In genomic region chr2:165981248-165981977, GRCm38 (mm10) we compare ENCODE assay signal across 15 mouse cellular contexts. TPM values are rescaled to one million over a fixed set of nuclear protein-coding genes. Genes with fewer than 3 reads are reported as not detected.
A peak's percentile ranks its signal among the peaks of the same experiment; 100 is the strongest.
DNase-seq lines count a peak whose midpoint lies in the region; ATAC-seq and TF ChIP-seq lines count a peak whose summit lies in the region.
"Had no signal": no experiment of that assay in that cellular context is flagged by ENCODE, and none has a peak within 500 bp of the region (broad histone marks: within the 10 kb centered on the region; RNA-seq: fewer than 3 reads in every experiment).

No protein-coding gene starts in this region.

- no peaks in the 10 kb centered on the region for H3K79me2 ChIP-seq in MEL (ENCODE audit: control insufficient read depth, insufficient read depth, low read length, poor library complexity)

- no peaks in the 10 kb centered on the region for H3K27me3 ChIP-seq in heart, embryonic 14.5 days (ENCODE audit: control insufficient read depth, insufficient read depth, low read length)
- no peaks in the 10 kb centered on the region for H3K27me3 ChIP-seq in liver, embryonic 13.5 days
- H3K27me3 ChIP-seq in MEL (ENCODE audit: control insufficient read depth in 1 of 2, insufficient read depth in 2 of 2, low read length in 2 of 2), result no peaks in the 10 kb centered on the region
- no peaks in the 10 kb centered on the region for H3K27me3 ChIP-seq in intestine, embryonic 15.5 days (replicated peaks)
- H3K27me3 ChIP-seq in lung, postnatal 0 days (replicated peaks; ENCODE audit: insufficient read depth, low read length), result no peaks in the 10 kb centered on the region
- H3K27me3 ChIP-seq: limb, embryonic 13.5 days had no signal

- H3K36me3 ChIP-seq in heart, embryonic 14.5 days (ENCODE audit: control insufficient read depth, insufficient read depth, low read length), result no peaks in the 10 kb centered on the region
- H3K36me3 ChIP-seq in liver, embryonic 13.5 days, result no peaks in the 10 kb centered on the region
- peaks cover 0 to 18% of the 10 kb centered on the region in 2 experiments; a peak in 2 of 4 replicates for H3K36me3 ChIP-seq in MEL (ENCODE audit: control insufficient read depth in 1 of 2, insufficient read depth in 2 of 2, low read length in 2 of 2)
- no peaks in the 10 kb centered on the region for H3K36me3 ChIP-seq in intestine, embryonic 15.5 days
- no peaks in the 10 kb centered on the region for H3K36me3 ChIP-seq in lung, postnatal 0 days (ENCODE audit: insufficient read depth, low read length)
- H3K36me3 ChIP-seq: G1E; limb, embryonic 13.5 days had no signal

- no peak for TF ChIP-seq POLR2A in MEL (IDR thresholded peaks at IDR 0.05; ENCODE audit: control insufficient read depth in 1 of 2, insufficient read depth in 1 of 2, low read depth in 1 of 2, low read length in 2 of 2, poor library complexity in 1 of 2)

- no peak for ATAC-seq in heart, embryonic 14.5 days (ENCODE audit: insufficient number of reproducible peaks, insufficient read depth, low FRiP score, low read depth)
- ATAC-seq in liver, embryonic 13.5 days (ENCODE audit: low read depth), result no peak
- no peak for ATAC-seq in intestine, embryonic 15.5 days
- no peak for ATAC-seq in lung, postnatal 0 days
- ATAC-seq: forebrain, embryonic 14.5 days had no signal

- peaks cover 3% of the 10 kb centered on the region; the same call in 1 of the 2 replicates for H3K9me3 ChIP-seq in heart, embryonic 14.5 days (ENCODE audit: control insufficient read depth, low read length)
- no peaks in the 10 kb centered on the region for H3K9me3 ChIP-seq in liver, embryonic 13.5 days (replicated peaks)
- no peaks in the 10 kb centered on the region for H3K9me3 ChIP-seq in MEL (replicated peaks; ENCODE audit: insufficient read depth, low read length)
- H3K9me3 ChIP-seq in intestine, embryonic 15.5 days, result no peaks in the 10 kb centered on the region
- no peaks in the 10 kb centered on the region for H3K9me3 ChIP-seq in lung, postnatal 0 days (ENCODE audit: low read length)
- H3K9me3 ChIP-seq: limb, embryonic 13.5 days had no signal

- 47% methylated on average over 6 of the region's 6 CpGs for WGBS in heart, embryonic 14.5 days
- WGBS in liver, embryonic 13.5 days (ENCODE audit: insufficient replicate concordance), result 48% methylated on average over 6 of the region's 6 CpGs
- 60% methylated on average over 6 of the region's 6 CpGs for WGBS in intestine, embryonic 15.5 days
- WGBS in lung, postnatal 0 days, result 55% methylated on average over 6 of the region's 6 CpGs

- no peak overlapping the region for H3K4me2 ChIP-seq in heart, embryonic 14.5 days (ENCODE audit: low read length)
- H3K4me2 ChIP-seq in liver, embryonic 13.5 days, result no peak overlapping the region
- no peak overlapping the region for H3K4me2 ChIP-seq in intestine, embryonic 15.5 days (replicated peaks)
- no peak overlapping the region for H3K4me2 ChIP-seq in lung, postnatal 0 days (replicated peaks; ENCODE audit: low read depth, low read length)
- H3K4me2 ChIP-seq: limb, embryonic 13.5 days; midbrain, embryonic 11.5 days had no signal

- no peak for TF ChIP-seq EP300 in MEL (IDR thresholded peaks at IDR 0.05; ENCODE audit: low read depth in 1 of 2, low read length in 2 of 2)
- TF ChIP-seq EP300 in lung, postnatal 0 days (IDR thresholded peaks at IDR 0.05), result no peak

- H3K9ac ChIP-seq in heart, embryonic 14.5 days (ENCODE audit: low read length), result no peak overlapping the region
- no peak overlapping the region for H3K9ac ChIP-seq in liver, embryonic 13.5 days
- H3K9ac ChIP-seq in MEL (ENCODE audit: control insufficient read depth, low read depth, low read length, poor library complexity, severe bottlenecking), result no peak overlapping the region
- H3K9ac ChIP-seq in intestine, embryonic 15.5 days, result no peak overlapping the region
- no peak overlapping the region for H3K9ac ChIP-seq in lung, postnatal 0 days (replicated peaks; ENCODE audit: low read depth)
- H3K9ac ChIP-seq: limb, embryonic 13.5 days had no signal

- TF ChIP-seq RAD21 in MEL (IDR thresholded peaks at IDR 0.05; ENCODE audit: low read depth, low read length), result no peak

- TF ChIP-seq CTCF in MEL (IDR thresholded peaks at IDR 0.05 in 2 of 3, conservative IDR thresholded peaks at IDR 0.05 in 1 of 3; ENCODE audit: control insufficient read depth in 1 of 3, insufficient read depth in 1 of 3, low read depth in 2 of 3, low read length in 3 of 3, poor library complexity in 1 of 3, severe bottlenecking in 1 of 3), result no peak
- no peak for TF ChIP-seq CTCF in lung, postnatal 0 days (IDR thresholded peaks at IDR 0.05)

- peak overlapping the region; percentile 55 to 62 for H3K27ac ChIP-seq in heart, embryonic 14.5 days (replicated peaks in 1 of 2; ENCODE audit: control insufficient read depth in 1 of 2, insufficient read depth in 1 of 2, low read depth in 2 of 2, low read length in 2 of 2)
- peak overlapping the region; percentile 80; the same call in 1 of the 2 replicates for H3K27ac ChIP-seq in liver, embryonic 13.5 days
- H3K27ac ChIP-seq in MEL (ENCODE audit: control insufficient read depth, low read depth, low read length), result no peak overlapping the region
- no peak overlapping the region for H3K27ac ChIP-seq in intestine, embryonic 15.5 days
- no peak overlapping the region for H3K27ac ChIP-seq in lung, postnatal 0 days (ENCODE audit: low read length)
- H3K27ac ChIP-seq: limb, embryonic 13.5 days had no signal

- no peak overlapping the region for H3K4me3 ChIP-seq in heart, embryonic 14.5 days (ENCODE audit: control insufficient read depth in 1 of 2, insufficient read depth in 1 of 2, low read depth in 1 of 2, low read length in 2 of 2)
- H3K4me3 ChIP-seq in liver, embryonic 13.5 days (replicated peaks), result no peak overlapping the region
- H3K4me3 ChIP-seq in MEL (ENCODE audit: control insufficient read depth in 1 of 2, insufficient read depth in 1 of 2, low read depth in 2 of 2, low read length in 2 of 2), result no peak overlapping the region
- H3K4me3 ChIP-seq in intestine, embryonic 15.5 days (replicated peaks), result no peak overlapping the region
- H3K4me3 ChIP-seq in lung, postnatal 0 days (ENCODE audit: low read depth, low read length), result no peak overlapping the region
- H3K4me3 ChIP-seq: limb, embryonic 13.5 days; myocyte had no signal

- DNase-seq in heart, adult 9 months (ENCODE audit: low spot score in 2 of 2), result no peak
- no peak for DNase-seq in liver, embryonic 13.5 days
- DNase-seq in liver (no peak), MEL (ENCODE audit: low read depth, low spot score) (no peak)
- no peak for DNase-seq in lung, postnatal 0 days (ENCODE audit: low spot score)
- DNase-seq: cerebellum, adult 8-10 months; right cerebral cortex, postnatal 14 days; thymus, adult 18-20 months had no signal

- H3K4me1 ChIP-seq in heart, embryonic 14.5 days (ENCODE audit: control insufficient read depth in 2 of 2, insufficient read depth in 2 of 2, low read length in 2 of 2), result peaks cover 10 to 19% of the 10 kb centered on the region in 2 experiments; a peak in 3 of 4 replicates
- H3K4me1 ChIP-seq in liver, embryonic 13.5 days (replicated peaks), result peaks cover 41% of the 10 kb centered on the region
- H3K4me1 ChIP-seq in MEL (ENCODE audit: control insufficient read depth in 1 of 2, insufficient read depth in 2 of 2, low read length in 2 of 2), result peaks cover 11 to 16% of the 10 kb centered on the region in 2 experiments
- H3K4me1 ChIP-seq in intestine, embryonic 15.5 days (replicated peaks), result peaks cover 8% of the 10 kb centered on the region; the same call in 1 of the 2 replicates
- 0 out of 2 replicates have a peak, but pooled peaks cover 3% of the 10 kb centered on the region for H3K4me1 ChIP-seq in lung, postnatal 0 days (ENCODE audit: insufficient read depth, low read depth, low read length)
- H3K4me1 ChIP-seq: limb, embryonic 13.5 days had no signal

TF ChIP-seq in MEL, 35 proteins besides CTCF, POLR2A, EP300 and RAD21:
- TF ChIP-seq ZNF384 (IDR thresholded peaks at IDR 0.05; ENCODE audit: low read depth, low read length) (peak; percentile 42; the same call in 1 of the 2 replicates), MAX (IDR thresholded peaks at IDR 0.05; ENCODE audit: low read length) (no peak), HCFC1 (IDR thresholded peaks at IDR 0.05; ENCODE audit: low read depth, low read length) (no peak), USF1 (IDR thresholded peaks at IDR 0.05; ENCODE audit: low read depth, low read length) (no peak), MEF2A (IDR thresholded peaks at IDR 0.05; ENCODE audit: extremely low read depth, insufficient replicate concordance, low read depth, low read length, poor library complexity, severe bottlenecking) (no peak)

RNA-seq across cellular contexts. Expression of gene Ncoa3, which starts 11.0 kb away (rescaled TPM):
- 12.5 and 13.1 TPM in 2 replicates for polyA plus RNA-seq in heart, embryonic 14.5 days (2014; fragmentation: Nextera tagmentation; extraction: Ambion mirVana)
- polyA plus RNA-seq in liver, embryonic 13.5 days (2015; fragmentation: Nextera tagmentation; extraction: Ambion mirVana), result 3.5 and 4.5 TPM in 2 replicates
- 5.7 and 6.7 TPM in 2 replicates for total RNA-seq in MEL (2012; rRNA removed)
- polyA plus RNA-seq in MEL (2012; ENCODE audit: insufficient read depth in 1 of 2, insufficient read length in 2 of 2, low read depth in 1 of 2, low replicate concordance in 2 of 2, missing spikeins in 1 of 2), result 10 to 100 TPM; 10.3 to 19.8 TPM
- 10.8 TPM in 2 replicates for polyA plus RNA-seq in intestine, embryonic 15.5 days (2015; fragmentation: Nextera tagmentation; extraction: Ambion mirVana)
- polyA plus RNA-seq in lung, postnatal 0 days (2015; fragmentation: Nextera tagmentation; extraction: Ambion mirVana), result 8.5 and 10.4 TPM in 2 replicates

Comparison
In these comparisons a context has a peak if more than half of its experiments do, and no peak if none do; other contexts are left out.
1. H3K27ac ChIP-seq: peak in heart, embryonic 14.5 days (2 of 2) and liver, embryonic 13.5 days (single experiment); none in MEL (single experiment), intestine, embryonic 15.5 days (single experiment) and lung, postnatal 0 days (single experiment).